Comparison of ENCODE assay signal across 9 mouse cellular contexts in genomic region chr11:69125852-69125918, GRCm38 (mm10). TPM values are rescaled to one million over a fixed set of nuclear protein-coding genes. Genes with fewer than 3 reads are reported as not detected.
DNase-seq lines count a peak whose midpoint lies in the region; ATAC-seq and TF ChIP-seq lines count a peak whose summit lies in the region.
"Had no signal": no experiment of that assay in that cellular context is flagged by ENCODE, and none has a peak within 500 bp of the region (broad histone marks: within the 10 kb centered on the region; RNA-seq: fewer than 3 reads in every experiment).

Aloxe3 (plus strand) TSS chr11:69125896.

- peak within 1 kb of the TSS; percentile 72 for H3K4me3 ChIP-seq in layer of hippocampus, adult 2 months
- peak within 1 kb of the TSS; percentile 74 for H3K4me3 ChIP-seq in embryonic facial prominence, embryonic 10.5 days
- H3K4me3 ChIP-seq in hindbrain, embryonic 15.5 days = peak within 1 kb of the TSS; percentile 61
- H3K4me3 ChIP-seq in midbrain, embryonic 15.5 days = peak within 1 kb of the TSS; percentile 55

- ATAC-seq in hindbrain, embryonic 15.5 days (ENCODE audit: low FRiP score, low read depth) = no peak
- ATAC-seq in midbrain, embryonic 15.5 days (replicated peaks) = no peak

- peak within 1 kb of the TSS; percentile 76 for H3K4me2 ChIP-seq in hindbrain, embryonic 15.5 days
- H3K4me2 ChIP-seq in midbrain, embryonic 15.5 days = peak within 1 kb of the TSS; percentile 72

- no peak for DNase-seq in layer of hippocampus, adult 2 months (ENCODE audit: low spot score in 2 of 2)
- DNase-seq in layer of hippocampus, adult 18-20 months (ENCODE audit: low spot score in 2 of 2) = no peak
- DNase-seq in embryonic facial prominence, embryonic 10.5 days (ENCODE audit: low spot score) = no peak
- DNase-seq in ovary, adult 18-20 months (ENCODE audit: low spot score) = no peak
- DNase-seq in cerebellum, adult 18-20 months = no peak
- DNase-seq in retina, embryonic 14.5 days (ENCODE audit: low spot score) = no peak

- peak within 1 kb of the TSS; percentile 90 for H3K27ac ChIP-seq in layer of hippocampus, adult 2 months
- peak within 1 kb of the TSS; percentile 54; the same call in 1 of the 2 replicates for H3K27ac ChIP-seq in embryonic facial prominence, embryonic 10.5 days (replicated peaks)
- peak within 1 kb of the TSS; percentile 83 for H3K27ac ChIP-seq in hindbrain, embryonic 15.5 days (replicated peaks)
- peak within 1 kb of the TSS; percentile 83 for H3K27ac ChIP-seq in midbrain, embryonic 15.5 days

- 5% methylated on average over 3 of the region's 3 CpGs for WGBS in embryonic facial prominence, embryonic 10.5 days
- 1% methylated on average over 3 of the region's 3 CpGs for WGBS in hindbrain, embryonic 15.5 days
- 4% methylated on average over 3 of the region's 3 CpGs for WGBS in midbrain, embryonic 15.5 days

- H3K9ac ChIP-seq in hindbrain, embryonic 15.5 days = peak within 1 kb of the TSS; percentile 56
- H3K9ac ChIP-seq in midbrain, embryonic 15.5 days = peak within 1 kb of the TSS; percentile 58

- TF ChIP-seq CTCF in layer of hippocampus, adult 2 months (conservative IDR thresholded peaks at IDR 0.05) = no peak

- peaks cover 42% of the 10 kb centered on the region for H3K27me3 ChIP-seq in embryonic facial prominence, embryonic 10.5 days (replicated peaks; ENCODE audit: low read depth, poor library complexity, severe bottlenecking)
- H3K27me3 ChIP-seq in hindbrain, embryonic 15.5 days = peaks cover 5% of the 10 kb centered on the region
- H3K27me3 ChIP-seq in midbrain, embryonic 15.5 days (replicated peaks) = peaks cover 4% of the 10 kb centered on the region; the same call in 1 of the 2 replicates

- peaks cover 42% of the 10 kb centered on the region for H3K4me1 ChIP-seq in embryonic facial prominence, embryonic 10.5 days
- H3K4me1 ChIP-seq in hindbrain, embryonic 15.5 days (replicated peaks) = peaks cover 29% of the 10 kb centered on the region
- H3K4me1 ChIP-seq in midbrain, embryonic 15.5 days = peaks cover 28% of the 10 kb centered on the region

- no peaks in the 10 kb centered on the region for H3K36me3 ChIP-seq in embryonic facial prominence, embryonic 10.5 days (replicated peaks)
- H3K36me3 ChIP-seq in hindbrain, embryonic 15.5 days = no peaks in the 10 kb centered on the region
- H3K36me3 ChIP-seq in midbrain, embryonic 15.5 days (replicated peaks) = no peaks in the 10 kb centered on the region

- H3K9me3 ChIP-seq in embryonic facial prominence, embryonic 10.5 days = no peaks in the 10 kb centered on the region
- H3K9me3 ChIP-seq in hindbrain, embryonic 15.5 days = no peaks in the 10 kb centered on the region
- no peaks in the 10 kb centered on the region for H3K9me3 ChIP-seq in midbrain, embryonic 15.5 days

RNA-seq across cellular contexts. Expression of gene Aloxe3, which starts in this region (rescaled TPM):
- total RNA-seq in layer of hippocampus, adult 2 months (2021) = 10 to 100 TPM in 1 of 2 experiments, 1 to 10 TPM in 1; 7.8 to 11.1 TPM
- total RNA-seq in layer of hippocampus, adult 18-20 months (2021) = 1 to 10 TPM; 8.6 to 9.1 TPM
- 0.04 and 0.19 TPM in 2 replicates for polyA plus RNA-seq in embryonic facial prominence, embryonic 10.5 days (2016; fragmentation: Nextera tagmentation; extraction: Ambion mirVana)
- polyA plus RNA-seq in hindbrain, embryonic 15.5 days (2015; fragmentation: Nextera tagmentation; extraction: Ambion mirVana) = 4.7 and 6.5 TPM in 2 replicates
- 6.3 and 8.0 TPM in 2 replicates for polyA plus RNA-seq in midbrain, embryonic 15.5 days (2015; fragmentation: Nextera tagmentation; extraction: Ambion mirVana)
- total RNA-seq: gastrocnemius, postnatal 36 days had no signal
